Mouse (Mus musculus) cortical plate, adult 2 months (tissue): Measurements from ENCODE around the gene Lpin2.

ENCODE experiments used
- CTCF ChIP-seq: fragments of 200-500 bp; IDR thresholded peaks from 2 replicates; pipeline ENCODE4 v1.5.1; 2011; ENCODE audit warnings: mild to moderate bottlenecking, control low read depth, low read length; ENCODE audit not compliant: insufficient read depth; ENCODE audit errors: extremely low read depth
- POLR2A ChIP-seq: fragments of 200-500 bp; IDR thresholded peaks from 2 replicates; pipeline ENCODE4 v1.6.1; 2011; ENCODE audit warnings: mild to moderate bottlenecking, low read length, control low read depth; ENCODE audit not compliant: insufficient read depth; ENCODE audit errors: extremely low read depth

- TF ChIP-seq CTCF, result no peak
- no peak for TF ChIP-seq POLR2A
These were observed 39.0 kb downstream of the Lpin2 start for GRCm38 (mm10) chr17:71221383-71221782.
